Mouse (Mus musculus) left cerebral cortex, postnatal 36 days (tissue): ENCODE results near the gene Mup3. TPM values are rescaled to one million over a fixed set of nuclear protein-coding genes. Genes with fewer than 3 reads are reported as not detected.
A peak's percentile ranks its signal among the peaks of the same experiment; 100 is the strongest.
"Not testable (repeated sequence)": the region's sequence is repeated elsewhere in the genome, so short reads cannot be mapped to it uniquely, and the experiment has no call there.

ENCODE experiments used
- DNase-seq, 2 experiments: peaks; one replicate each; pipeline ENCODE4 v3.0.0; 2021 to 2022; ENCODE audit warnings: low spot score in 2 of 2, mixed read lengths in 1 of 2
- intact Hi-C: fragments of 180-260 bp; cut with DNase I; formaldehyde crosslinking; loops from one replicate; pipeline ENCODE4 v1.15.1; 2025
- total RNA-seq, 2 experiments: library from RNA; stranded (reverse); gene quantifications; 2 replicates each; pipeline ENCODE4 v1.2.3; 2021

The Mup3 gene
- not detected for total RNA-seq

DNA sequence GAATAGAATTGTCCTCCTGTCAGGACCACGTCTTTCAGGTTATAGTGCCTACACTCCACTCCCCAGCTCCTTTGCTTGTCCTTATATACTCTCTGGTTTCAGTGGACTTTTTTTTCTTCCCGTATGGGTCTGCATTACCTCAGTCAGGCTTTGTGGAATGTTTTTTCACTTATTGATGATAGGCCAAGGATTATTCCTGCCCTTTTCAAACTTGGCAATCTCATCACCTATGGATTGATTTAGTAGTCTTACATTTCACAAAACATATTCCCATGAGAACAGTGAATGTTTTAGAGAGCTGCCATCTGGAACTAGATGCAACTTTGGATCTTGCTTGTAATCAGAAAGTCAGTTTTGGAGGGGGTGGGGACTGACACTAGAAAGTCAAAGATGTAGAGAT is at the start of gene Mup3:
Mup3 (minus strand) TSS at position 102 of the 400 bp plus-strand sequence.
- no peak for DNase-seq
- intact Hi-C loops = no loop called here

GRCm38 (mm10) chr4:62133706-62134105 is 46.6 kb upstream of the Mup3 start:
- intact Hi-C loops = loop anchor here (5.0 kb wide), 1 partner anchor 94 kb away; no protein-coding TSS in a partner anchor
- DNase-seq = peak in 1 of 2 experiments; percentile 20

- DNase-seq = peak in 1 of 2 experiments; percentile 9
- intact Hi-C loops = not testable (repeated sequence)
These were observed 16.2 kb upstream of the Mup3 start for GRCm38 (mm10) chr4:62103366-62103765.

GRCm38 (mm10) chr4:62087953-62088352 is 811 bp upstream of the Mup3 start:
- no peak for DNase-seq
- intact Hi-C loops = no loop called here

- intact Hi-C loops = no loop called here
- DNase-seq = no peak
These were observed 4.4 kb downstream of the Mup3 start for GRCm38 (mm10) chr4:62082755-62083154.

GRCm38 (mm10) chr4:62075126-62075525 is 12.0 kb downstream of the Mup3 start:
- no peak for DNase-seq

DNA sequence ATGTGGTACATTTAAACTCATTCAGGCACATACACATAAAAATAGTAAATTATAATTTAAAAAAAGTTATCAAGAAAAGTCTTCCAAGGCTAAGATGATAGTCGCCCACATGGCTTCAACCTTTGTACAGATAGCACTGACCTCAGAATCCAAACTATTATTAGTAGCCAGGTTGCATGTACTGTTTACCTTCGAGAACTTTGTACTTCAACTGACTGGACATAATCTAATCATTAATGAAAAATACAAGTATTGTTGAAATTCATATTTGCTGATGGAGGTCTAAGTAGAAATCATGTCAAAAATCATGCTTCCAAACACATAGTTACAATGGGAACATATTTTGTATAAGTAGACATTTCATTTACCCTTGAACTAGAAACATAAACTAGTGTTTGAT is 32.4 kb downstream of the Mup3 start:
- intact Hi-C loops, DNase-seq: not testable (repeated sequence)

More at GRCm38 (mm10) chr4:62075126-62075525, 12.0 kb downstream of the Mup3 start:
- intact Hi-C loops = no loop called here

DNA sequence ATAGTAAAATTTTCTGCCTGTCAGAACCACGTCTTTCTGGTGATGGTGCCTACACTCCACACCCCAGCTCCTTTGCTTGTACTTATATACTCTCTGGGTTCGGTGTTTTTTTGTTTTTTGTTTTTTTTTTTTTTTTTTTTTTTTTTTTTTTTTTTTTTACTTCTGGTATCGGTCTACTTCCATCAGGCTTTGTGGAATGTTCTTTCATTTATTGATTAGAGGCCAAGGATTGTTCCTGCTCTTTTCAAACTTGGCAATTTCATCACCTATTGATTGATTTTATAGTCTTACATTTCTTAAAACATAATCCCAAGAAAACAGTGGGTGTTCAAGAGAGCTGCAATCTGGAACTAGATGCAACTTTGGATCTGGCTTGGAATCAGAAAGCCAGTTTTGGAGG is 33.1 kb downstream of the Mup3 start, which contains the start of gene Mup20:
Mup20 (minus strand) TSS at position 101 of the 400 bp plus-strand sequence.
- intact Hi-C loops, DNase-seq: not testable (repeated sequence)

Other genes starting within 250 kb of the Mup3 start
- gene Mup20, start 33.2 kb downstream of the Mup3 start, total RNA-seq = not detected
- gene Mup21, start 63.5 kb upstream of the Mup3 start, total RNA-seq = not detected
- gene Zfp37, start 143.7 kb upstream of the Mup3 start, total RNA-seq = 10 to 100 TPM; 22.0 to 22.2 TPM
- 1 to 10 TPM; 6.7 to 8.7 TPM for gene Slc31a2, start 175.2 kb upstream of the Mup3 start, total RNA-seq